Mouse (Mus musculus) C3H10T1/2 (cell line): ENCODE results near the gene Hist1h3a. TPM values are rescaled to one million over a fixed set of nuclear protein-coding genes. Genes with fewer than 3 reads are reported as not detected.

ENCODE experiments used
- polyA plus RNA-seq, 2 experiments: library from polyadenylated mRNA; unstranded; fragments of >200 nt; fragmentation: generic; extraction: Trizol; gene quantifications; one replicate each; pipeline ENCODE4 v1.2.1; 2012; ENCODE audit warnings: missing spikeins in 2 of 2

Hist1h3a gene
- polyA plus RNA-seq: 1 to 10 TPM; 3.2 to 8.0 TPM

GRCm38 (mm10) chr13:23761871-23762821, at the start of gene Hist1h3a:
Hist1h3a (minus strand) TSS chr13:23762386.

GRCm38 (mm10) chr13:23806422-23807052, 44.4 kb upstream of the Hist1h3a start, which contains the start of gene Slc17a2:
Slc17a2 (plus strand) TSS chr13:23806993.

GRCm38 (mm10) chr13:23769613-23770012, 7.4 kb upstream of the Hist1h3a start, which contains the start of gene Trim38:
Trim38 (plus strand) TSS chr13:23769913.

GRCm38 (mm10) chr13:23763586-23764323, 1.6 kb upstream of the Hist1h3a start, which contains the start of gene Hist1h1a:
Hist1h1a (plus strand) TSS chr13:23763666.

GRCm38 (mm10) chr13:23760972-23761864, 968 bp downstream of the Hist1h3a start, which contains the start of gene Hist1h4a:
Hist1h4a (minus strand) TSS chr13:23761230.

GRCm38 (mm10) chr13:23756790-23757189, 5.4 kb downstream of the Hist1h3a start, which contains the start of gene Hist1h4b:
Hist1h4b (plus strand) TSS chr13:23757013.

GRCm38 (mm10) chr13:23752067-23752741, 10.0 kb downstream of the Hist1h3a start, which contains the start of gene Hist1h3b:
Hist1h3b (plus strand) TSS chr13:23752267.

GRCm38 (mm10) chr13:23750839-23751477, 11.2 kb downstream of the Hist1h3a start, which contains the start of gene Hist1h2ab:
Hist1h2ab (plus strand) TSS chr13:23751126.

GRCm38 (mm10) chr13:23746201-23747080, 15.7 kb downstream of the Hist1h3a start, which contains the start of gene Hist1h2bb:
Hist1h2bb (plus strand) TSS chr13:23746734.

GRCm38 (mm10) chr13:23745381-23746161, 16.6 kb downstream of the Hist1h3a start, which contains the start of gene Hist1h3c:
Hist1h3c (minus strand) TSS chr13:23745602.

GRCm38 (mm10) chr13:23738677-23739068, 23.5 kb downstream of the Hist1h3a start, which contains the start of gene Hist1h1c:
Hist1h1c (plus strand) TSS chr13:23738808.

Other genes starting within 250 kb of the Hist1h3a start
- gene Hist1h4h, start 231.3 kb downstream of the Hist1h3a start, polyA plus RNA-seq: 10 to 100 TPM; 21.7 to 26.9 TPM
- gene Hist1h2af, start 228.5 kb downstream of the Hist1h3a start, polyA plus RNA-seq: 10 to 100 TPM; 20.1 to 25.8 TPM
- gene Hist1h3g, start 227.0 kb downstream of the Hist1h3a start, polyA plus RNA-seq: 10 to 100 TPM in 1 of 2 experiments, 1 to 10 TPM in 1; 4.5 to 20.4 TPM
- gene Hist1h2bh, start 219.0 kb downstream of the Hist1h3a start, polyA plus RNA-seq: 1 to 10 TPM; 1.5 to 3.4 TPM
- gene Hist1h3f, start 218.3 kb downstream of the Hist1h3a start, polyA plus RNA-seq: 1 to 10 TPM in 1 of 2 experiments, under 1 TPM in 1; 0.91 to 3.6 TPM
- gene Hist1h4f, start 210.7 kb downstream of the Hist1h3a start, polyA plus RNA-seq: 10 to 100 TPM in 1 of 2 experiments, 1 to 10 TPM in 1; 6.4 to 30.1 TPM
- under 1 TPM; 0.65 to 0.84 TPM for gene Hist1h1d, start 209.1 kb downstream of the Hist1h3a start, polyA plus RNA-seq
- 1 to 10 TPM; 1.8 to 8.3 TPM for gene Hist1h3e, start 200.0 kb downstream of the Hist1h3a start, polyA plus RNA-seq
- 10 to 100 TPM in 1 of 2 experiments, 1 to 10 TPM in 1; 9.3 to 21.9 TPM for gene Hist1h2ae, start 191.2 kb downstream of the Hist1h3a start, polyA plus RNA-seq
- 10 to 100 TPM in 1 of 2 experiments, 1 to 10 TPM in 1; 7.9 to 12.4 TPM for gene Hist1h2bg, start 191.0 kb downstream of the Hist1h3a start, polyA plus RNA-seq
- 10 to 100 TPM in 1 of 2 experiments, 1 to 10 TPM in 1; 2.2 to 10.3 TPM for gene Hist1h2bf, start 188.2 kb downstream of the Hist1h3a start, polyA plus RNA-seq
- 1 to 10 TPM; 1.1 to 3.1 TPM for gene Hist1h2ad, start 188.0 kb downstream of the Hist1h3a start, polyA plus RNA-seq
- gene Hist1h3d, start 186.6 kb downstream of the Hist1h3a start, polyA plus RNA-seq: 1 to 10 TPM; 2.9 to 3.0 TPM
- 10 to 100 TPM in 1 of 2 experiments, 1 to 10 TPM in 1; 3.2 to 10.4 TPM for gene Hist1h4d, start 180.8 kb downstream of the Hist1h3a start, polyA plus RNA-seq
- gene Hist1h2be, start 141.3 kb downstream of the Hist1h3a start, polyA plus RNA-seq: 1 to 10 TPM; 1.4 to 2.5 TPM
- 1 to 10 TPM; 1.7 to 3.9 TPM for gene Hist1h1e, start 139.8 kb downstream of the Hist1h3a start, polyA plus RNA-seq
- gene Hist1h2ac, start 78.4 kb downstream of the Hist1h3a start, polyA plus RNA-seq: under 1 TPM; 0.98 TPM
- gene Hist1h2bc, start 78.2 kb downstream of the Hist1h3a start, polyA plus RNA-seq: 10 to 100 TPM; 11.8 to 98.9 TPM
- under 1 TPM in 1 of 2 experiments, not detected in 1; 0.27 TPM for gene Hist1h1t, start 66.6 kb downstream of the Hist1h3a start, polyA plus RNA-seq
- 1 to 10 TPM; 1.3 to 3.2 TPM for gene Hist1h4c, start 63.9 kb downstream of the Hist1h3a start, polyA plus RNA-seq
- gene Hfe, start 51.5 kb downstream of the Hist1h3a start, polyA plus RNA-seq: under 1 TPM; 0.15 to 0.91 TPM
- gene Hist1h1c, start 23.6 kb downstream of the Hist1h3a start, polyA plus RNA-seq: 100 to 1,000 TPM in 1 of 2 experiments, 10 to 100 TPM in 1; 12.7 to 138 TPM
- gene Hist1h3c, start 16.8 kb downstream of the Hist1h3a start, polyA plus RNA-seq: 10 to 100 TPM in 1 of 2 experiments, 1 to 10 TPM in 1; 5.7 to 21.7 TPM
- gene Hist1h2bb, start 15.7 kb downstream of the Hist1h3a start, polyA plus RNA-seq: 10 to 100 TPM in 1 of 2 experiments, 1 to 10 TPM in 1; 3.2 to 12.9 TPM
- gene Hist1h2ab, start 11.3 kb downstream of the Hist1h3a start, polyA plus RNA-seq: 10 to 100 TPM in 1 of 2 experiments, 1 to 10 TPM in 1; 4.4 to 13.0 TPM
- gene Hist1h3b, start 10.1 kb downstream of the Hist1h3a start, polyA plus RNA-seq: 1 to 10 TPM; 2.9 to 8.0 TPM
- 10 to 100 TPM; 12.9 to 53.5 TPM for gene Hist1h4b, start 5.4 kb downstream of the Hist1h3a start, polyA plus RNA-seq
- 10 to 100 TPM in 1 of 2 experiments, 1 to 10 TPM in 1; 4.4 to 17.3 TPM for gene Hist1h4a, start 1.2 kb downstream of the Hist1h3a start, polyA plus RNA-seq
- 1 to 10 TPM in 1 of 2 experiments, under 1 TPM in 1; 0.26 to 1.2 TPM for gene Hist1h1a, start 1.3 kb upstream of the Hist1h3a start, polyA plus RNA-seq
- gene Trim38, start 7.5 kb upstream of the Hist1h3a start, polyA plus RNA-seq: under 1 TPM in 1 of 2 experiments, not detected in 1; 0.05 TPM
- gene Slc17a2, start 44.6 kb upstream of the Hist1h3a start, polyA plus RNA-seq: not detected
- gene Slc17a3, start 77.0 kb upstream of the Hist1h3a start, polyA plus RNA-seq: not detected
- not detected for gene Slc17a1, start 105.4 kb upstream of the Hist1h3a start, polyA plus RNA-seq
- gene Slc17a4, start 152.6 kb upstream of the Hist1h3a start, polyA plus RNA-seq: not detected
- not detected for gene Hist1h2ba, start 171.8 kb upstream of the Hist1h3a start, polyA plus RNA-seq
- not detected for gene Hist1h2aa, start 172.1 kb upstream of the Hist1h3a start, polyA plus RNA-seq
- not detected for gene Scgn, start 228.8 kb upstream of the Hist1h3a start, polyA plus RNA-seq